Mouse (Mus musculus): ENCODE measurements at regions not wholly inside any gene's neighbourhood (a gene's known extent, or its start where the extent isn't known, plus 50 kb on each side); places are given as distances from the start of the nearest gene placed in this dataset.

DNA sequence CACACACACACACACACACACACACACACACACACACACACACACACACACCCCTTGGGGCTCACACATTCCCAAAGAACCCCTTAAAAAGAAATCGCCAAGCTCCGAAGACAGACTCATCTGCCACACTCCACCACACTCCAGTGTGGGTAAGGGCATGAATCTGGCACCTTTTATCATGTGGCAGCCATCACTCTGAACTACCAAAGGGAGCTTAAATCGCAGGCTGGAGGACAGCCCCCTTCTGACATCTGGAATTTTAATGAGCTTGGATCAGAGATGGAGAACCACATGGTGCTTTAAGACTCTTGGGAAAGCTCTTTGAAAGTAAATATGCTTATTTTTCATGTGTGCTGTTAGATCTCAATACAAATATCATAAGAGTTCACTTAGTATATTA, 462.5 kb upstream of the Gm10131 start:
- no peak for TF ChIP-seq SRF (IDR thresholded peaks at IDR 0.05; ENCODE audit: control insufficient read depth, insufficient read length, low read depth)
- no peak for TF ChIP-seq MYOG (IDR thresholded peaks at IDR 0.05; ENCODE audit: control insufficient read depth in 1 of 3, insufficient read depth in 1 of 3, insufficient read length in 2 of 3, low read depth in 2 of 3)
- TF ChIP-seq USF1 (IDR thresholded peaks at IDR 0.05; ENCODE audit: low read depth): no peak
- no peak for TF ChIP-seq POLR2A (IDR thresholded peaks at IDR 0.05; ENCODE audit: insufficient read length, low read depth)
- TF ChIP-seq MYOD1 (IDR thresholded peaks at IDR 0.05; ENCODE audit: control insufficient read depth in 1 of 3, insufficient read length in 2 of 3, low read depth in 2 of 3): no peak
- TF ChIP-seq CEBPB (IDR thresholded peaks at IDR 0.05; ENCODE audit: insufficient read depth, poor library complexity, severe bottlenecking): no peak
